Mouse (Mus musculus) hindbrain, embryonic 14.5 days (tissue): Measurements from ENCODE around the gene Aes. TPM values are rescaled to one million over a fixed set of nuclear protein-coding genes. Genes with fewer than 3 reads are reported as not detected.
A peak's percentile ranks its signal among the peaks of the same experiment; 100 is the strongest.

Source experiments
- ATAC-seq: fragments of 200-750 bp; cut with Nextera tagmentation; 2 replicates; pipeline ENCODE4 v1.8.0; 2017; ENCODE audit warnings: moderate number of reproducible peaks, mild to moderate bottlenecking, moderate TSS enrichment, moderate library complexity; ENCODE audit not compliant: low FRiP score
- DNase-seq: peaks from one replicate; pipeline ENCODE4 v3.0.0-alpha.2; 2015; ENCODE audit warnings: low spot score
- H3K27ac ChIP-seq: fragments of 300-500 bp; sonication (generic); 2 replicates; pipeline ENCODE4 v1.5.1; 2014; ENCODE audit warnings: mild to moderate bottlenecking, moderate library complexity
- H3K27me3 ChIP-seq: fragments of 300-500 bp; sonication (generic); 2 replicates; pipeline ENCODE4 v1.6.1; 2014; ENCODE audit warnings: mild to moderate bottlenecking, low read length, mixed read lengths; ENCODE audit not compliant: control insufficient read depth, insufficient read depth
- H3K36me3 ChIP-seq: fragments of 300-500 bp; sonication (generic); replicated peaks from 2 replicates; pipeline ENCODE4 v1.6.1; 2014; ENCODE audit not compliant: control insufficient read depth, insufficient read depth
- H3K4me1 ChIP-seq: fragments of 300-500 bp; sonication (generic); replicated peaks from 2 replicates; pipeline ENCODE4 v1.6.1; 2014; ENCODE audit warnings: antibody characterized with exemption, low read length, mixed read lengths; ENCODE audit not compliant: control insufficient read depth, insufficient read depth
- H3K4me2 ChIP-seq: fragments of 300-500 bp; sonication (generic); replicated peaks from 2 replicates; pipeline ENCODE4 v1.6.1; 2014; ENCODE audit warnings: mild to moderate bottlenecking, moderate library complexity
- H3K4me3 ChIP-seq: fragments of 300-500 bp; sonication (generic); replicated peaks from 2 replicates; pipeline ENCODE4 v1.5.1; 2014; ENCODE audit warnings: mild to moderate bottlenecking, low read length
- H3K9ac ChIP-seq: fragments of 300-500 bp; sonication (generic); 2 replicates; pipeline ENCODE4 v1.6.1; 2014
- H3K9me3 ChIP-seq: fragments of 300-500 bp; sonication (generic); 2 replicates; pipeline ENCODE4 v1.6.1; 2016; ENCODE audit warnings: low read length; ENCODE audit not compliant: control insufficient read depth
- WGBS: fragments of 180-500 bp; shearing (Covaris S2); extraction: QIAGEN DNeasy Blood & Tissue Kit; methylation state at CpG from one replicate; pipeline ENCODE4 v1.1.7; 2014; 5-methylcytosine and 5-hydroxymethylcytosine counted together
- polyA plus RNA-seq: library from polyadenylated mRNA; unstranded; fragments of >200 nt; fragmentation: Nextera tagmentation; extraction: Ambion mirVana; gene quantifications from 2 replicates; pipeline ENCODE4 v1.2.1, GENCODE M21; 2014

Aes gene
- polyA plus RNA-seq, 1 experiment from 2014 or later = 524 TPM

DNA sequence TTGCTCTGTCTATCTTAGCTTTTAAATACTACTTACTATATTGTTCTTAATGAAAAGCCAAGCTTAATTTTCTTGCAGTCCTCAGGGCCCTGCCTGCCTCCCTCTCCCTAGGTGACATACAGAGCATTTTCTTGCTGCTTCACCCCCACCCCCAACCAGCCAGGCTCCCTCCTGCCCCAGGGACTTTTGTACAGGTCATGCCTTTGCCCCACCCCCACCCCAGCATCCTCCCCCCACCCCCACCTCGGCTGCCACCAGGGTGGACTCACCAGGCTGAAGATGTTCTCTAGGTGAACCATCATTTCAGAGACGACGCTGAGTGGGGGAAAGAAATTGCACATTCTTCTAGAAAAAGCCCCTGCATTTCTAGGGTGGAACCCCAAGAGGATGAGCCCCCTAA is 39.1 kb downstream of the Aes start:
- 26% methylated on average over 3 of the region's 3 CpGs for WGBS
- no peak overlapping the region for H3K27ac ChIP-seq
- H3K4me3 ChIP-seq = no peak overlapping the region
- no peak overlapping the region for H3K4me2 ChIP-seq
- DNase-seq = no peak
- no peak overlapping the region for H3K9ac ChIP-seq
- no peaks in the 10 kb centered on the region for H3K9me3 ChIP-seq
- peaks cover 38% of the 10 kb centered on the region for H3K27me3 ChIP-seq
- no peaks in the 10 kb centered on the region for H3K36me3 ChIP-seq
- no peak for ATAC-seq
- peaks cover 30% of the 10 kb centered on the region for H3K4me1 ChIP-seq

- Histone ChIP-seq H3K4me1 (peaks cover 30% of the 10 kb centered on the region), H3K36me3 (no peaks in the 10 kb centered on the region), H3K9ac (no peak overlapping the region), H3K9me3 (no peaks in the 10 kb centered on the region), H3K4me2 (no peak overlapping the region), H3K27ac (no peak overlapping the region), H3K27me3 (peaks cover 32% of the 10 kb centered on the region), H3K4me3 (no peak overlapping the region)
- DNase-seq (no peak), ATAC-seq (no peak)
- WGBS = 65% methylated on average over 6 of the region's 6 CpGs
Observed at GRCm38 (mm10) chr10:81598871-81599270, 39.6 kb downstream of the Aes start.

GRCm38 (mm10) chr10:81599630-81600029 is 40.3 kb downstream of the Aes start:
- Histone ChIP-seq H3K9ac (no peak overlapping the region), H3K4me1 (peaks cover 30% of the 10 kb centered on the region), H3K9me3 (no peaks in the 10 kb centered on the region), H3K27ac (no peak overlapping the region), H3K36me3 (no peaks in the 10 kb centered on the region), H3K27me3 (peaks cover 25% of the 10 kb centered on the region), H3K4me2 (no peak overlapping the region), H3K4me3 (no peak overlapping the region)
- ATAC-seq (no peak), DNase-seq (no peak)
- WGBS = 81% methylated on average over 5 of the region's 5 CpGs

DNA sequence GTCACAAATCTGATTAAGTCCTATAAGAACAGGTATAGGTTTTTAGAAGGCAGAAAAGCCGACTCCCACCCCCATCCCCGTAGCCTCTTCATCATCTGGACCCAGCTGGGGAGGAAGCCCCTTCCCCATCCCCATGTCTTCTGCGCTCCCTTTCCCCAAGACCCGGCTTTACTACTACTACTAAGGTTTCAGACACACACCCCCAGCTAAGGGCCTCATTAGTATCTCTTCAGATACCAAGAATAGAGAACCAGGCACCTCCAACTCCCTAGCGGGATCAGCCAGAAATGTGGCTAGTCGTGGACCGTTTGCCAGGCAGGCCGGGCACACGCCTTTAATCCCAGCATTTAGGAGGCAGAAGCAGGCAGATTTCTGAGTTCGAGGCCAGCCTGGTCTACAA is 40.8 kb downstream of the Aes start:
- Histone ChIP-seq H3K4me3 (no peak overlapping the region), H3K36me3 (no peaks in the 10 kb centered on the region), H3K27ac (no peak overlapping the region), H3K9ac (no peak overlapping the region), H3K9me3 (no peaks in the 10 kb centered on the region), H3K27me3 (peaks cover 20% of the 10 kb centered on the region), H3K4me2 (no peak overlapping the region), H3K4me1 (peaks cover 30% of the 10 kb centered on the region)
- no peak for DNase-seq
- 52% methylated on average over 10 of the region's 10 CpGs for WGBS
- ATAC-seq = no peak

DNA sequence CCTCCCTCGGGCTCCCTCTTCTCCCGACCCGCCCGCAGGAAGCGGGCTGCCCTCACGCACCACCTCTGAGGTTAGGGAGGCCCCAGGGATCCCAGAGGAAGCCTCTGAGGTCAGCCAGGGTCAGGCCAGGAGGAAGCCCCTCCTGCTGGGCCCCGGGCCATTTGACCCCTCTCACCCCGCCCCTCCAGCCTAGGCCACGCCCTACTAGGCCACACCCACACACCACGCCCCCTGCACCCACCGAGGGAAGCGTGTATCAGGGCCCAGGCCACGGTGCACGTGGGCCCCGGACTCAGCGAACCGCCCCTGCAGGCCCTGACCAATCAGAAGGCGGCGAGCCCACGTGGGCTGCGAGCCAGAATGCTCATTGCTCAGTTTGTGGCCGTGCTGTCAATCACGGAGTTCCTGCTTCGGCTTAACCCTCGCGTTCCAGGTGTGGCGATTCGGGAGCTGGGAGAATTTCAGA is 41.5 kb downstream of the Aes start, which contains the start of gene Tle6:
Gene Tle6 (minus strand): TSS at position 336 of the 466 bp plus-strand sequence.
- Histone ChIP-seq H3K27ac (no peak within 1 kb of the TSS), H3K9ac (no peak within 1 kb of the TSS), H3K4me3 (peak within 1 kb of the TSS; percentile 10; the same call in 1 of the 2 replicates), H3K9me3 (no peaks in the 10 kb centered on the region), H3K4me2 (peak within 1 kb of the TSS; percentile 48), H3K27me3 (peaks cover 13% of the 10 kb centered on the region), H3K4me1 (peaks cover 30% of the 10 kb centered on the region), H3K36me3 (no peaks in the 10 kb centered on the region)
- DNase-seq (peak; percentile 98), ATAC-seq (peak; percentile 79)
- WGBS = under 1% methylated on average over 28 of the region's 28 CpGs

GRCm38 (mm10) chr10:81601396-81601905 is 42.2 kb downstream of the Aes start:
- Histone ChIP-seq H3K9ac (no peak overlapping the region), H3K36me3 (no peaks in the 10 kb centered on the region), H3K4me2 (peak overlapping the region; percentile 48), H3K27me3 (peaks cover 13% of the 10 kb centered on the region; the same call in 1 of the 2 replicates), H3K27ac (no peak overlapping the region), H3K9me3 (no peaks in the 10 kb centered on the region), H3K4me1 (peaks cover 23% of the 10 kb centered on the region), H3K4me3 (no peak overlapping the region)
- 22% methylated on average over 7 of the region's 7 CpGs for WGBS
- ATAC-seq (no peak), DNase-seq (no peak)

DNA sequence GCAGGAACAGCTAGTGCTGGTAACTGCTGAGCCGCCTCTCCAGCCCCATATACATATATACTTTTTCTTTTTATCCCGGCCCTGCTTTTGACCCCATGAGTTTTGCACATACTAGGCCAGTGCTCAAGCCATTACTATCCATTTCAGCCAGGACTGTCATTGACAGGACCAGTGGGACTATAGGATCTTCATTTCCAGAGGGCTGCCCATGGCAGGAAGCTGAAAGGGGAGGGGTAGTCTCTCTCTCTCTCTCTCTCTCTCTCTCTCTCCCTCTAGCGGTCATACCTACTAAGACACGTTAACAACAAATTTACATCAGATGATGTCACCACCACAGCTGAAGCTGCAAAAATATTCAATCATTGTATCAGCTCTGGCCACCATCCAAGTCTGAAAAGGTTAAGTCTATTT is 43.5 kb downstream of the Aes start:
- DNase-seq = peak; percentile 78
- Histone ChIP-seq H3K9ac (no peak overlapping the region), H3K27me3 (peaks cover 13% of the 10 kb centered on the region; the same call in 1 of the 2 replicates), H3K4me1 (peaks cover 17% of the 10 kb centered on the region), H3K4me3 (no peak overlapping the region), H3K9me3 (no peaks in the 10 kb centered on the region), H3K36me3 (no peaks in the 10 kb centered on the region), H3K4me2 (no peak overlapping the region), H3K27ac (no peak overlapping the region)
- 16% methylated on average over 4 of the region's 4 CpGs for WGBS
- ATAC-seq = no peak

DNA sequence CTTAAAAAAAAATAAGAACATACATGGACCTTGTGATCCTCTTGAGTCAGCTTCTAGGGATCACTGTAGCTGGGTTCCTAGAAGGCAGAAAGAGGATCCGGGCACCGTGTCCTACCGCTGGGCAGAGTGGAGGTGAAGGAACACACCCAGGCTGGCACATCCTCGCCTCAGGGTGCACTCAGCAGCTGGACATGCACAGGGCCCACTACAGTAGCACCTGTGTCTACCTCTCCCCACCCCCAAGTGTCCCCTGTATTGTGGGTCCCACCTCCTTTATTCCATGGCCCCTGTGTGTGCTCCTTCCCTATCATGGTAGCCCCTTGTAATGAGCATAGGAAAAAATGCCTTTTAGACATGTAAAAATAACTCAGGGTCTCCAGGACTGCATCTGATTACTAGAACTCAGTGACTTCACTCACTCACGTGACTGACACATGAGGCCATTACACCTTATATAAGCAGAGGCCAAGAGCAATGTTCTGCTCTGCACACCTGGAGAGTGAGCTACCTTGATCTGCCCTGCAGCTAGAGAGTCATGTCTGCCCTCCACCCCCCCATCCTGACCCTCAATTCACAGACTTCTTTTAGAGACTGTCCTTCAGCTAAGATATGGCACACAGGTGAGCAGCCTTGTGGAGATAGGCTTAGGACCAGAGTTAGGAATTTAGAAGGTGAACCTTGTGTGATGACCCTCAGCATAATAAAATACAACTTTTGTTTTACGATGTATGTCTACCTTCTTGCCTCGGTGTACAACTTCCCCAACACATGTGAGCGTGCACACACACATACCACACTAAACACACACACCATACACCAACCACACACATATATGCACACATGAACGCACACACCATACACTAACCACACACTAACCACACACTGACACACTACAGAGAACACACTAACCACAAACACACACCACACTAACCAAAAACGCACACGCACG is 45.0 kb downstream of the Aes start:
- peaks cover 16% of the 10 kb centered on the region for H3K4me1 ChIP-seq
- H3K4me2 ChIP-seq = peak overlapping the region; percentile 69
- no peak overlapping the region for H3K4me3 ChIP-seq
- no peak overlapping the region for H3K9ac ChIP-seq
- ATAC-seq (peak; percentile 5; the same call in 1 of the 2 replicates), DNase-seq (no peak)
- peaks cover 8% of the 10 kb centered on the region; the same call in 1 of the 2 replicates for H3K27me3 ChIP-seq
- H3K9me3 ChIP-seq = no peaks in the 10 kb centered on the region
- WGBS = 79% methylated on average over 12 of the region's 12 CpGs
- no peaks in the 10 kb centered on the region for H3K36me3 ChIP-seq
- H3K27ac ChIP-seq = no peak overlapping the region

DNA sequence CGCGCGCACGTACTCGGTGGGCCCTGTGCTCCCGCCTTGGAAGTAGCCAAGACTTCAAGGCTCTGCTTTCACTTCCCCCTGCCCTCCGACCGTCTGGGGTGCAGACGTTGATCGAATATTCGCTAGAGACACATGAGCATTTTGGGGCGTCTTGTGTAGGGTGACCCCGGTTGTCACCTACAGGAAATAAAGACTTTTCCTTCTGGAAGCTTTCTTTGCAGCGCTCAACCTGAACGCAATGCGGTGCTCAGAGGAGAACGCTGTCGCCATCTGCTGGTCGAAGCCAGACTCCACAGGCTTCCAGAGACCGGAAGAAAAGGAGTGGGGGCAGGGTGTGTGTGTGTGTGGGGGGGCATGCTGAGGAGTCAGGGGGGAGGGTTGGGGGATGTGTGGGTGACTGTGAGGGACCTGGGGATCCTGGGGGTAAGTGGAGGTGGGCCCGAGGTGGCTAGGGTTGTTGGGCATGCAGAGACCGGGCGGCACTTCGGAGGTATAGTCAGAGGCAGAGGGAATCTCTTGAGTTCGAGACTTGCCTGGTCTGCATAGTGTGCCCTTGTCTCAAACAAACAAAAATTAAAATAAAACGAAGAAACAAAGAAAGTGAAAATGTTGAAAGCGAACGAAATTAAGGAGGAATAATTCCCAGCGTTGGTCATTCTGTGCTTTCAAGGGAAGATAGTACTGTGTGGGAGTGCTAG is 45.8 kb downstream of the Aes start:
- peaks cover 16% of the 10 kb centered on the region for H3K4me1 ChIP-seq
- DNase-seq (peak; percentile 93), ATAC-seq (peak; percentile 25)
- H3K36me3 ChIP-seq = no peaks in the 10 kb centered on the region
- peak overlapping the region; percentile 90 for H3K27ac ChIP-seq
- H3K27me3 ChIP-seq = 0 out of 2 replicates have a peak, but pooled peaks cover 5% of the 10 kb centered on the region
- 19% methylated on average over 29 of the region's 29 CpGs for whole genome bisulfite sequencing
- H3K4me3 ChIP-seq = peak overlapping the region; percentile 34
- peak overlapping the region; percentile 69 for H3K4me2 ChIP-seq
- H3K9me3 ChIP-seq = no peaks in the 10 kb centered on the region
- peak overlapping the region; percentile 57 for H3K9ac ChIP-seq
